Mouse (Mus musculus): ENCODE results near the gene Lig1.

GRCm38 (mm10) chr7:13303372-13303771 is 26.3 kb downstream of the Lig1 start:
- no peak for TF ChIP-seq GATA1 (IDR thresholded peaks at IDR 0.05; ENCODE audit: low read length)
- no peak for TF ChIP-seq TAL1 (IDR thresholded peaks at IDR 0.05; ENCODE audit: low read length)
